Mouse (Mus musculus): ENCODE data around the gene Psmg4.

GRCm38 (mm10) chr13:34157596-34158157 is 5.1 kb upstream of the Psmg4 start:
- TF ChIP-seq CTCF (IDR thresholded peaks at IDR 0.05; ENCODE audit: borderline replicate concordance, insufficient read depth, low read depth, low read length) (no peak), POLR2A (IDR thresholded peaks at IDR 0.05; ENCODE audit: borderline replicate concordance, insufficient read depth, low read length) (no peak)
